Mouse (Mus musculus): ENCODE measurements around the gene Btg3.

Gene Btg3

GRCm38 (mm10) chr16:78346662-78347327, 30.2 kb downstream of the Btg3 start:
- DNase-seq (ENCODE audit: low spot score), result no peak

- no peak for DNase-seq (ENCODE audit: low spot score)
Observed at GRCm38 (mm10) chr16:78343792-78344191, 33.2 kb downstream of the Btg3 start.

- DNase-seq (ENCODE audit: low spot score), result no peak
Observed at GRCm38 (mm10) chr16:78342767-78343166, 34.2 kb downstream of the Btg3 start.

GRCm38 (mm10) chr16:78341356-78341755, 35.6 kb downstream of the Btg3 start:
- no peak for DNase-seq (ENCODE audit: low spot score)

- no peak for DNase-seq (ENCODE audit: low spot score)
Observed at GRCm38 (mm10) chr16:78337226-78337625, 39.8 kb downstream of the Btg3 start.

GRCm38 (mm10) chr16:78327999-78328398, 49.0 kb downstream of the Btg3 start:
- no peak for DNase-seq (ENCODE audit: low spot score)

GRCm38 (mm10) chr16:78327562-78327961, 49.4 kb downstream of the Btg3 start:
- no peak for DNase-seq (ENCODE audit: low spot score)

- DNase-seq (ENCODE audit: low spot score), result no peak
Observed at GRCm38 (mm10) chr16:78325972-78326848, 50.8 kb downstream of the Btg3 start.

- DNase-seq (ENCODE audit: low spot score), result no peak
Observed at GRCm38 (mm10) chr16:78322140-78322539, 54.9 kb downstream of the Btg3 start.

GRCm38 (mm10) chr16:78321559-78321958, 55.4 kb downstream of the Btg3 start:
- no peak for DNase-seq (ENCODE audit: low spot score)

GRCm38 (mm10) chr16:78319711-78320110, 57.3 kb downstream of the Btg3 start:
- DNase-seq (ENCODE audit: low spot score), result no peak

- no peak for DNase-seq (ENCODE audit: low spot score)
Observed at GRCm38 (mm10) chr16:78317960-78318359, 59.0 kb downstream of the Btg3 start.

GRCm38 (mm10) chr16:78316849-78317248, 60.1 kb downstream of the Btg3 start:
- DNase-seq (ENCODE audit: low spot score), result no peak

- no peak for DNase-seq (ENCODE audit: low spot score)
Observed at GRCm38 (mm10) chr16:78314026-78314425, 63.0 kb downstream of the Btg3 start.

- DNase-seq (ENCODE audit: low spot score), result no peak
Observed at GRCm38 (mm10) chr16:78313135-78313887, 63.7 kb downstream of the Btg3 start.

GRCm38 (mm10) chr16:78309258-78309657, 67.7 kb downstream of the Btg3 start:
- DNase-seq (ENCODE audit: low spot score), result no peak

- DNase-seq (ENCODE audit: low spot score), result no peak
Observed at GRCm38 (mm10) chr16:78307476-78308192, 69.4 kb downstream of the Btg3 start.

GRCm38 (mm10) chr16:78306606-78307005, 70.4 kb downstream of the Btg3 start:
- DNase-seq (ENCODE audit: low spot score), result no peak

- no peak for DNase-seq (ENCODE audit: low spot score)
Observed at GRCm38 (mm10) chr16:78305606-78306100, 71.3 kb downstream of the Btg3 start.

- DNase-seq (ENCODE audit: low spot score), result no peak
Observed at GRCm38 (mm10) chr16:78302678-78303050, 74.3 kb downstream of the Btg3 start.

- no peak for DNase-seq (ENCODE audit: low spot score)
Observed at GRCm38 (mm10) chr16:78301831-78302677, 74.9 kb downstream of the Btg3 start.
